Mouse (Mus musculus) thymus, adult 2 months (tissue): ENCODE results near the gene Tanc1. TPM values are rescaled to one million over a fixed set of nuclear protein-coding genes. Genes with fewer than 3 reads are reported as not detected.

Experiments
- DNase-seq: peaks from one replicate; pipeline ENCODE4 v3.0.0; 2021
- H3K27ac ChIP-seq: fragments of 200-500 bp; 2 replicates; pipeline ENCODE4 v1.5.1; 2012; ENCODE audit warnings: low read length, control low read depth; ENCODE audit not compliant: control insufficient read depth, insufficient read depth
- H3K27me3 ChIP-seq: fragments of 200-500 bp; 2 replicates; pipeline ENCODE4 v1.6.1; 2012; ENCODE audit warnings: mild to moderate bottlenecking, low read length, moderate library complexity, mixed read lengths; ENCODE audit not compliant: control insufficient read depth, insufficient read depth
- H3K36me3 ChIP-seq: fragments of 200-500 bp; 2 replicates; pipeline ENCODE4 v1.6.1; 2012; ENCODE audit warnings: mild to moderate bottlenecking, low read length, moderate library complexity; ENCODE audit not compliant: control insufficient read depth, insufficient read depth
- H3K4me1 ChIP-seq: fragments of 200-500 bp; replicated peaks from 2 replicates; pipeline ENCODE4 v1.6.1; 2012; ENCODE audit warnings: low read length; ENCODE audit not compliant: control insufficient read depth, insufficient read depth
- H3K4me3 ChIP-seq: fragments of 200-500 bp; 2 replicates; pipeline ENCODE4 v1.5.1; 2012; ENCODE audit warnings: mild to moderate bottlenecking, low read length, control low read depth, moderate library complexity; ENCODE audit not compliant: control insufficient read depth, insufficient read depth
- CTCF ChIP-seq: fragments of 200-500 bp; IDR thresholded peaks from 2 replicates; pipeline ENCODE4 v1.5.1; 2012; ENCODE audit warnings: mild to moderate bottlenecking, control low read depth, low read length, moderate library complexity, borderline replicate concordance; ENCODE audit not compliant: control insufficient read depth, poor library complexity, insufficient read depth; ENCODE audit errors: extremely low read depth
- POLR2A ChIP-seq: fragments of 200-500 bp; IDR thresholded peaks from 2 replicates; pipeline ENCODE4 v1.6.1; 2012; ENCODE audit warnings: mild to moderate bottlenecking, low read length, control low read depth, moderate library complexity; ENCODE audit not compliant: control insufficient read depth, poor library complexity, insufficient read depth; ENCODE audit errors: extremely low read depth
- WGBS: fragments of 180-500 bp; shearing (Covaris S2); methylation state at CpG from one replicate; pipeline ENCODE4 v1.1.7; 2018; 5-methylcytosine and 5-hydroxymethylcytosine counted together
- polyA plus RNA-seq: library from polyadenylated mRNA; depleted of rRNA; stranded (reverse); fragments of >200 nt; gene quantifications from 2 replicates; pipeline ENCODE4 v1.2.3, GENCODE M21; 2012

The Tanc1 gene
- polyA plus RNA-seq, 1 experiment: 7.3 TPM

- DNase-seq: no peak
- H3K36me3 ChIP-seq: no peaks in the 10 kb centered on the region
- H3K4me1 ChIP-seq: peaks cover under 1% of the 10 kb centered on the region; the same call in 1 of the 2 replicates
- TF ChIP-seq CTCF: no peak
- no peak for TF ChIP-seq POLR2A
- no peak overlapping the region for H3K4me3 ChIP-seq
- no peaks in the 10 kb centered on the region for H3K27me3 ChIP-seq
- 85% methylated on average over 5 of the region's 5 CpGs for WGBS
- H3K27ac ChIP-seq: no peak overlapping the region
Observed at GRCm38 (mm10) chr2:59780240-59780639, 168.4 kb downstream of the Tanc1 start.

GRCm38 (mm10) chr2:59783055-59783831, 171.4 kb downstream of the Tanc1 start:
- WGBS: 94% methylated on average over 12 of the region's 12 CpGs
- TF ChIP-seq POLR2A (no peak), CTCF (no peak)
- no peak overlapping the region for H3K4me3 ChIP-seq
- DNase-seq: no peak
- peaks cover 3% of the 10 kb centered on the region; the same call in 1 of the 2 replicates for H3K4me1 ChIP-seq
- no peaks in the 10 kb centered on the region for H3K27me3 ChIP-seq
- H3K27ac ChIP-seq: no peak overlapping the region
- H3K36me3 ChIP-seq: no peaks in the 10 kb centered on the region

DNA sequence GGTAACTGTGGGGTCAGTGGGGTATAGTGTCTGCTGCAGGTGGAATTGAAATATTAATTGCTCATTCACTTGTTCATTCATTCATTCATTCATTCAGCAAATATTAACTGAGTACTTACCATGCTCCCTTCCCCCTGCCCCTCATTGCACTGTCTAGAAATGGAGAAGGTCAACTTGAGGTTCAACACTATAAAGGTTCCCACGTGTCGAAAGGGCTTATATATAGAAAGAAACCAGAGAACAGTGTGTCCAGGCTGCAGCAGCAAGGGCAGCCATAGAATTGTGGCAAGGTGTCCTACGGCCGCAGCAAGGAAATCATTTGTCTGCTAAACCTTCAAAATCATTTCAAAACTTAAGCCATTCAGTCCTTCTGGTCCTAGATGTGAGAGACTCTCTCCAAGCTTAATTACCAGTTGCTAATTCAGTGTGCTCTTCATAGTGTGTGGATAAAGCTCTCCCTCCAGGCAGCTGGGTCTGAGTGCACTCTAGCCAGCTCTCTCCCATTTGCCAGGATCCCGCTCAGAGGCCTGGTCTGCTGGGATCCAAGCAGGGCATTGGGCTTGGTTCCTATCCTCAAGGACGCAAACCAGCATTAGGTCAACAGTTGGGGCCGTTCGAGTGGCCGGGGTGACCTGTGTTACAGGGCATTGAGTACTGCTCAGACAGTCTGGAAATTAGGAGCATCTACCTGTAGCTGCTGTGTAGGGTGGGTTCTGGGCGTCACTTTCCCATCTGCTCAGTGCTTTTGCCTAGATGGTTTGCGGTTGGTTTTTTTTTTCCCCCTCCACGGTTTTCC, 172.2 kb downstream of the Tanc1 start:
- WGBS: 94% methylated on average over 12 of the region's 12 CpGs
- H3K36me3 ChIP-seq: no peaks in the 10 kb centered on the region
- H3K27ac ChIP-seq: no peak overlapping the region
- DNase-seq: no peak
- peaks cover 3% of the 10 kb centered on the region; the same call in 1 of the 2 replicates for H3K4me1 ChIP-seq
- H3K27me3 ChIP-seq: no peaks in the 10 kb centered on the region
- TF ChIP-seq POLR2A: no peak
- no peak overlapping the region for H3K4me3 ChIP-seq

- TF ChIP-seq CTCF (no peak), POLR2A (no peak)
- Histone ChIP-seq H3K4me3 (no peak overlapping the region), H3K27ac (no peak overlapping the region), H3K36me3 (no peaks in the 10 kb centered on the region), H3K4me1 (peaks cover 3% of the 10 kb centered on the region; the same call in 1 of the 2 replicates), H3K27me3 (no peaks in the 10 kb centered on the region)
- no peak for DNase-seq
- WGBS: 93% methylated on average over 6 of the region's 6 CpGs
Observed at GRCm38 (mm10) chr2:59784628-59784883, 172.7 kb downstream of the Tanc1 start.

GRCm38 (mm10) chr2:59785597-59785996, 173.8 kb downstream of the Tanc1 start:
- DNase-seq: no peak
- TF ChIP-seq POLR2A (no peak), CTCF (no peak)
- Histone ChIP-seq H3K27me3 (no peaks in the 10 kb centered on the region), H3K27ac (no peak overlapping the region), H3K4me1 (peaks cover 3% of the 10 kb centered on the region; the same call in 1 of the 2 replicates), H3K36me3 (no peaks in the 10 kb centered on the region), H3K4me3 (no peak overlapping the region)
- WGBS: 72% methylated on average over 13 of the region's 13 CpGs

DNA sequence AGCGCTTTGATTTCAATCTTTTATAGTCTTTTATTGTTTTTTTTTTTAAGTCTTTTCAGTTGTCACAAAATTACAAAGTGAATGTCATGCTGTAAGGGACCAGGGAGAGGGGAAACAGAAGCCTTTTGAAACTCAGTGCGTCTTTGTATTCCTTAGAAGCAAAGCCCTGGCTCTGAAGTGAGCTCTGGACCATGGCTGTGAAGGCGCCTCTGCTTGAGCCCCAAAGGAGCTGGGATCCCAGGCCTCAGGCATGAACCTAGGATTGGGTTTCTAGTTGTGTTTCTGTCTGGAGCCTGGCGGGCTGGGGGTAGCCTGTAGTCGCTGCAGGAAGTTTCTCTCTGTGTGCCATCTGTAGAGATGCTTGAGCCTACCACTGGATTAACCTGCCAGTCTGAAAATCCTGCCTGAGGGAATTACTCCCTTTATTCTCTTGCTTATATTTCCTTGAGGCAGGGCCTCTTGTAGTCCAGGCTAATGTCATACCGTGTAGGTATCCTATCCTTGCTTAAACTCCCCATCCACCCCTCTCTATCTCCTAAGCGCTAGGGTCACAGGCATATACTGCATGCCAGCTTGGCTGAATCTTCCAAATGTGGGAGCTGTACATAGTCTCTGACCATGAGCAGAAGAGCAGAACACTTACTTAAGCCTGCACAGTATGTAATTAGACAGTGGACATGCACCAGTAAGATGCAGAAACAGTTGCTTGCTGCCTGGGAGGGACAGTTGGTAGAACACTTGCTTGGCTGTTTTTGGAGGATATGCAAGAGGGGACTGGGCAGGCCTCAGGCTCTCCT, 177.1 kb downstream of the Tanc1 start:
- Histone ChIP-seq H3K27me3 (no peaks in the 10 kb centered on the region), H3K4me1 (peaks cover 3% of the 10 kb centered on the region; the same call in 1 of the 2 replicates), H3K27ac (no peak overlapping the region), H3K4me3 (no peak overlapping the region), H3K36me3 (no peaks in the 10 kb centered on the region)
- TF ChIP-seq CTCF: no peak
- TF ChIP-seq POLR2A: no peak
- WGBS: 94% methylated on average over 7 of the region's 7 CpGs
- DNase-seq: no peak
